Mouse (Mus musculus): ENCODE data around the gene Ffar2.
"Not testable (repeated sequence)": the region's sequence is repeated elsewhere in the genome, so short reads cannot be mapped to it uniquely, and the experiment has no call there.

Gene Ffar2

DNA sequence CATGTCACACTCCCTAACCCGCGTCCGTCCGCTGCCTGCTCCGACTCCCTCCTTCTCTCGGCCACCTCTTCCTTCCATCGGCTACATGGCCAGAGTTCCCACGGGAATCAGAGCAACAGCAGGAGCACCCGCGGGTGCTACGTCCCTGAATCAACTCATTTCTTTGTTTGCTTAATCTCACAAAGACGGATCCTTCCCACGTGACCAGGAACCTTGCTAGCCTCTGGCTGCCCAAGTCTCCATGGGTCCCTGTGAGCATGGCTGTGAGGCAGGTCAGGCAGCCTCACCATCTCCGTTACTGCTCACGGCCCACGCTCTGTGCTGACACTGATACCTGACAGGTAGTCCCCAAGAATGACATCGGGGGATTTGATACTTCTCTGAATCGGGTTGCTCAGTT lies at the start of gene Ffar2:
Gene Ffar2, minus strand, starts transcription at position 101 of the 400 bp plus-strand sequence.
- no peak for DNase-seq (ENCODE audit: low spot score)

GRCm38 (mm10) chr7:30873083-30873482 lies 49.5 kb upstream of the Ffar2 start:
- DNase-seq (ENCODE audit: low spot score): peak; percentile 57

GRCm38 (mm10) chr7:30863386-30863785 lies 39.8 kb upstream of the Ffar2 start:
- DNase-seq (ENCODE audit: low spot score): no peak

GRCm38 (mm10) chr7:30861464-30861863 lies 37.9 kb upstream of the Ffar2 start, which contains the start of gene Ffar1:
TSS of gene Ffar1 (minus strand) at chr7:30861564.
- no peak for DNase-seq (ENCODE audit: low spot score)

DNA sequence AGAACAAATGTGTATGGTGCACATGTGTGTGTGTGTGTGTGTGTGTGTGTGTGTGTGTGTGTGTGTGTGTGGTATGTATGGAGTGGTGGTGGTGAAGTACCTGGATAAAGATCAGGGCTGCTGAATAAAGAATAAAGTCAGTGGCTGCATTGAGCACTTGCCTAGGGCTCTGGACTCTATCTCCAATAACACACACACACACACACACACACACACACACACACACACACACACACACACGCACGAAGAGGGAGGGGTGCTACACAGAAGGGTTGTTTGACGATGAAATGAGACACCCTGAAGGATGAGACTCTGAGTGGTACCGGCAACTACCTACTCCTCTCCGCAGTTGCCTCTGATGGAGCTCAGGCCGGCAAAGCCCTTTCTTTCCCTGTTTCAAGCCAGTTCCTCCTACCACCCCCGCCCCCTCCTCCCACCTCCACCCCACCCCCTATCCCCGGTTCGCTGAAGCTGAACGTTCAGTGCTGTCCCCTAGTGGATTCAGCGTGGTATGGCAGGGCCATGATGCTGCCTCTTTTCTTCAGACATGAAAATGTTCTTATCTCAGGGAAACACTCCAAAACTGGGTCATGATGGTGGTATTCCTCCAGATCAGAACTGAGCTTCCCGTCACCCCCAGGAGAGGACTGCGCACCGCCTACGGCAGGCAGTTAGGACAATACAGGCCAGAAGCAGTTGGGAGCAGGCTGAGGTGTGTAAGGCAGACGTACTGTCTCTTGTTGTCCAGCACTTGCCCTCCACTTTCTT lies 36.2 kb upstream of the Ffar2 start:
- peak; percentile 40 for DNase-seq (ENCODE audit: low spot score)

- peak; percentile 42 for DNase-seq (ENCODE audit: low spot score)
These were observed 35.7 kb upstream of the Ffar2 start for GRCm38 (mm10) chr7:30859290-30859634.

DNA sequence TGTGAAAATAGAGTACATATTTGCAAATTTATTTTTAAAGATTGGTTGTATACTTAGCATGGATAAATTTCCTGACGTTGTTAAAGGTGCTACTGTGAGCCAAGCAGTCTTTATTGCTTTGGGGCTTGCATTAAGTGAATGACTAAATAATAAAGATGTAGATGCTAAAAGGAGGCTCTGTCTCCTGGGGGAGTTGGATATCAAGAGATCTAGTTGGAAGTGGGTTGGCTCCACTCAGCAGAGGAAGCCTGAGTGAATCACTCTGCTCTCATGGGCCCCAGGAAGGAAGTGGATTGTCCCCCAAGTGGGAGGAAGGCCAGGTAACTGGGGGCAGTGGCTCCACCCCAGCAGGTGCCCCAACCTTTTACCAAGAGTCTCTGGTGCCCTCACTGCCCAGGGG lies 34.2 kb upstream of the Ffar2 start:
- no peak for DNase-seq (ENCODE audit: low spot score)

- DNase-seq (ENCODE audit: low spot score): no peak
These were observed 32.5 kb upstream of the Ffar2 start, which contains the start of gene Ffar3 for GRCm38 (mm10) chr7:30856078-30856477. TSS of gene Ffar3 (minus strand) at chr7:30856178.

- no peak for DNase-seq (ENCODE audit: low spot score)
These were observed 27.8 kb upstream of the Ffar2 start for GRCm38 (mm10) chr7:30851421-30851820.

- DNase-seq (ENCODE audit: low spot score): no peak
These were observed 24.4 kb upstream of the Ffar2 start for GRCm38 (mm10) chr7:30847934-30848333.

- DNase-seq (ENCODE audit: low spot score): no peak
These were observed 23.8 kb upstream of the Ffar2 start for GRCm38 (mm10) chr7:30847386-30847785.

GRCm38 (mm10) chr7:30846505-30847053 lies 23.0 kb upstream of the Ffar2 start:
- no peak for DNase-seq (ENCODE audit: low spot score)

GRCm38 (mm10) chr7:30844676-30845297 lies 21.2 kb upstream of the Ffar2 start:
- DNase-seq (ENCODE audit: low spot score): no peak

DNA sequence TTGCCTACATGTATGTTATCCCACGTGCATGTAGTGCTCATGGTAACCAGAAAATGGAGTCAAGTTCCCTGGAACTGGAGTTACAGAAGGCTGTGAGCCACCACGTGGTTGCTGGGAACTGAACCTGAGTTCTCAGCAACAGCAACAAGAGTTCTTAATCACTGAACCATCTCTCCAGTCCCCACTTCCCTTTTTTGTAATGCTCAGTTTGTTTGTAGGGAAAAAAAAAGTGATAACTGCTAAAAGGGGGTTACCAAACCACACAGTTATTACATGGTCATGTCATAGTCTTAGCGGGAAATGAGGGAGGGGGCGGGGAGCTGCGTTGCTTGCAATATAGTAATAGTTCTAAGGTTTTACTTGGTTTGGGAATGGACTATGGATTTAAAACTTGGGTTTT lies 18.5 kb upstream of the Ffar2 start:
- no peak for DNase-seq (ENCODE audit: low spot score)

- no peak for DNase-seq (ENCODE audit: low spot score)
These were observed 17.8 kb upstream of the Ffar2 start for GRCm38 (mm10) chr7:30841379-30841778.

GRCm38 (mm10) chr7:30840306-30840705 lies 16.7 kb upstream of the Ffar2 start:
- no peak for DNase-seq (ENCODE audit: low spot score)

DNA sequence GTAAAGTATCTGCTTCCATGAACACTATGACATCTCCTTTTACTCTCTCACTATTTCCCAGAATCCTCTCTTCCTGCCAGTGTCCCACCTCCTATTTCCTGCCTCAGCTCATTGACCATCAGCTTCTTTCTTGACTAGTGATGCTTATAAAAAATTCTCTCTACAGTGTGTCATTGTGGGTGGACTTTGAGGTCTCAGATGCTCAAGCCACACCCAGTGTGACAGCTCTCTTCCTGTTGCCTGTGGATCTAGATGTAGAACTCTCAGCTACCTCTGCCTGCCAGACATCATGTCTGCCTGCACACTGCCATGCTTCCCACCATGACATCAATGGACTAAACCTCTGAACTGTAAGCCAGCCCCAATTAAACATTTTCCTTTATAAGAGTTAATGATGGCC lies 13.7 kb upstream of the Ffar2 start:
- no peak for DNase-seq (ENCODE audit: low spot score)

GRCm38 (mm10) chr7:30832684-30833083 lies 9.1 kb upstream of the Ffar2 start:
- DNase-seq (ENCODE audit: low spot score): not testable (repeated sequence)

DNA sequence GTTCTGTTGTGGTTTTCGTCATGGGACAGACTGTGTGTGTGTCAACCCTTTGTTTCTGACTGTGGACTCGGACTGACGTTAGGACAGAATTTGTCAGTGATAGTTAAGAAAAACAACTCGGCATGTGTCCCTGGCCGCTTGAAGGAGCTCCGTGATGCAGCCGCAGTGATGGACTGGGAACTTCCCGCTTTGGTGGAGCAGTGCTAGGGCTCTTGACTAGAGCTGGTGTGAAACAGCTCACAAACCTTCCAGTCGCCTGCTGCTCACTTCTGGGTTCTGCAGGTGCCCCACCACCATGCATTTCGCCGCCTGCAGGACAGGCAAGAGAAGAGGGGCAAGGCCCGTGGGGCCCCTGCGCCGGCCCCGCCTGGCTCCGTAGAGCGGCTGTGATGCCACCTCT lies 8.7 kb upstream of the Ffar2 start:
- peak; percentile 55 for DNase-seq (ENCODE audit: low spot score)

DNA sequence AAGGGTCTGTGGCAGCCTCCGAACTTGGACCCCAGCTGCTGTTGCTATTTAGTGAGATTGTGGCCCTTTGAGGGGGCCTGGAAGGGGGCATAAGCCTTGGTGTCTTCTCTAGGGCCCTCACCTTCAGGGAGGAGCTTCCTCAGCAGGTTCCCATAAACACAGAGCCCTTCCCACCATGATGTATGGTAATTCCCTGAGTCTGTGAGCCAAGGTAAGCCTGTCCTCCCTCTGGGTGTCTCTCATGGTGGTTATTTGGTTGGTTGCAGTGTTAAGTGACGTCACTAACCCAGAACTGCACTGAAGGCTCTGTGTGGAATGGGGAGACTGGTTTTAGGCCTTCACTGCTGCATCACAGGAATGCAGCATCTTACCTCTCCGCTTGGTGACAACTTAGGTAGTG lies 5.9 kb upstream of the Ffar2 start:
- no peak for DNase-seq (ENCODE audit: low spot score)

DNA sequence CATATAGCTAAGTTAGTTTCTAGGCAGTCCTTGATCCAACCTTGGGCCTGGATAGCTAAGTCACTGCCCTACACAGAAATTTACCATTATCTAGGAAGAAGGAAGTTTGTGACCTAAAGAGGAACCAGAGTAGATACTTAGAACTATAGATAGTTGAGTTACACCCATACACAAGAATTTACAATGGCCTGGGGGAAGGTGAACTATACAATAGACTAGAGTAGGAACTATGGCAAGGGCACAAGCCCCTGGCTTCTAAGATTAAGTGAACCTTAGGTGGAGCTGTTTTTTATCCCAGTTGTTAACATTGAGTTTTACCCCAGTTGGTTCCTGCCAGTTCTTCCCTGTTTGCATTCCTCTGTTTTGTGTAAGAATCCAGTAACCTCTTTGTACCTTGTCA lies 5.3 kb upstream of the Ffar2 start:
- DNase-seq (ENCODE audit: low spot score): not testable (repeated sequence)

DNA sequence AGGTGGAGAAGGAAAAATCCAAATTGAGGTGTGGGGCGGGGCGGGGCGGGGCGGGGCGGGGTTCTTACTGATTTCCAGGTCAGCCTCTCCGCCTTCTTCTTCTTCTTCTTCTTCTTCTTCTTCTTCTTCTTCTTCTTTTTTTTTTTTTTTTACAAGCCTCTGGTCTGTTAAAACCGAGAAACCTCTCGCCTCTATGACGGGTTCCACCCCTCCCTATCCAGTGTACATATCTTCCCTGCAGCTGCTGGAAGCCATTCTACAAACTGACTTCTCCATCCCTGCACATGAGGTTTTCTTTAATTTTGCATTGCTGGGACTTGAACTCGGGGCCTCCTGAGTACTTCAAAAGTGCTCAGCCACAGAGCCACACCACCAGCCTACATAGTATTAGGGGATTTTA lies 3.1 kb upstream of the Ffar2 start:
- DNase-seq (ENCODE audit: low spot score): no peak

DNA sequence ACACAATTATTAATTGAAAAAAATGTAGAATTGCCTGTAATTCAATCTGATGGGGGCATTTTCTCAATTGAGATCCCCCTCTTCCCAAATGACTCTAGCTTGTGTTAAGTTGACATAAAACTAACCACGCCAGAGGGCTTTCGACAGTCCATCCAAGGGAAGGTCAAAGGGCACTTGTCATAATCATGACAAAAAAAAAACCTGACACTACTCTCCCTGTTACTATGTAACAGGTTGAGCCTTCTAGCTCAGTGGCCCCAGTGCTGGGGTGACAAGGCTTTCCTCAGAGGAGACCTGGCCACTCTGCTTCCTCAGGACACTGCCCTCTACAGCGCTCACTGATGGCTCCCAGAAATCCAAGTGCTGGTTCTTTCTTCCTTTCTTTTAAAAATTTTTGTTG lies 731 bp upstream of the Ffar2 start:
- DNase-seq (ENCODE audit: low spot score): no peak
